Mouse (Mus musculus) adrenal gland, postnatal 10 days (tissue): ENCODE data around the gene Plxnb2. TPM values are rescaled to one million over a fixed set of nuclear protein-coding genes. Genes with fewer than 3 reads are reported as not detected.

ENCODE experiments used
- DNase-seq: peaks from one replicate; pipeline ENCODE4 v3.0.0; 2021; ENCODE audit warnings: mixed read lengths
- total RNA-seq, 2 experiments: library from RNA; stranded (reverse); gene quantifications; 2 replicates each; pipeline ENCODE4 v1.2.3; 2021

Plxnb2 gene
- total RNA-seq, 2 experiments from 2014 or later: 96.8 to 105 TPM

DNA sequence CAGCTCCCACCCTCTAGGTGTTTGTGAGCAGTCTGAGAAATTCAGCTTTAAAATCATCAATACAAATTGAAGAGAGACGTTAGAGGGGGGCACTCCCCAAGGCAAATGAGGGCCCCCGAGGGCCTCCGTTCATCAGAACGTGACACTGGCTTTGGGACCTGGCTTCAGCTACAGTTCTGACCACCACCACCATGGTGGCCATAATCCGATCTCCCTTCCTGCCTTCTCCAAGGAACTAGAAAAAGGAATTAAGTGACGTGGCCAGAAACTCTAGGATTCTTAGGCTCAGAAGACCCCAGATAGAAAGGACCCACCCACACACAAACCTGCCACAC, 991 bp downstream of the Plxnb2 start:
- DNase-seq: no peak

DNA sequence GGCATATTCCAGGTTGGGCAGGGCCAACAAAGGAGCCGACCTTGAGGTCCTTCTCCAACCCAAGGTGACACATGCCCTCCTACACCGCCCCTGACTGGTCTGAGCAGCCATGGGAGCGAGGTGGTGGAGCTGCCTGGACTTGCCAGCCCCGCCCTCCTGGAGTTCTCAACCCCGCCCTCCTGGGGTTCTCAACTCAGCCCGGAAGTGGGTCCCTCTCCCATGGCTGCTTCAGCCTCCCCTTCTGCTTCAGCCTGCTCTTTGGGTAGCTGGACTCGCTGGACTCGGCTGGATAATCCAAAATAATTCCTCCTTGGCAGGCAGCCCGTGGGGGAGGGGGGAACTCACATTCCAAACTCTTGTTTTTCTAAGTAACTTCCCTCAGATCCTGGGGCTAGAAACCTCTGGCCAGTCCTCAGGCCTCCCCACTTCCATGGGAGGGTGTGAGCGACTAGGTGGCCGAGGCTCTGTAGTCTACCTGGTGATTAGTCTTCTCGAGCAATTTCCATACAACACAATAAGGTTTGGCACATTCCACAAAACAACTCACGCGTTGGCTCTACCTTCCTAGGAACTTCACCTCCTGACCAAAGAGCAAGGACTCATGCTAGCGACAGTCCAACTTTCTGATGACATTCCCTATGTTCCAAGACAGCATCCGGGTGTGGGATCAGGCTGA, 1.5 kb downstream of the Plxnb2 start:
- DNase-seq: peak; percentile 84

- DNase-seq: no peak
Measured at GRCm38 (mm10) chr15:89178260-89178860, 2.2 kb downstream of the Plxnb2 start.

DNA sequence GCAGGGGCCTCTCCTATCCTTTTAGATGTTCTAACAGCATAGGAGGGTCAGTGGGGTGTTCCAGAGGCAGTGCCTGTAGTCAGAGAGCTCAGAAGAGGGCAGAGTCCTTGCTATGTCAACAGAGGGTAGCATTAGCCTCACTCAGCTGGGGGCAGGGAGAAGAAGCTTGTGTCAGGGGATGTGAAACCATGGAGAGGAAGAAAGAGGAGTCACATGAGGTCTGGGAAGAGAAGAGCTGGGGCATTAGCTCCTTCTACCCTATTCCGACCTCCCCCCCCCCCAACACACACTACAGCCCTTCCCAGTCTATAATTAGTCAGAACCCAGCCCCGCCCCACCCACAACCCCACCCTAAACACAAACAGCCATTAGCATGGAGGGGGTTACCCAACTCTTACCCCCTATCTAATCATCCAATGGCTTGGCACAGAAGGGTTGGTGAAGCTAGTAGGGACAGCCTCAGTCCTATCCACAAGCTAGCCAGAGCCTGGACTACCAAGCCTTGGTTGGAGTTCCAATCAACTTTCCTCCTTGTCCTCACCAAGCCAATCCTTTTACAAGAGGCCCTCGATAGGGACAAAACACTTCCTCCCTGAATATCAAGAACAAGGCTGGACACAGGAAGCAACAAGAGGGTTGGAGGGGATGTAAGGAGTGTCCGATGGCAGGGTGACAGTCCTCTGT, 2.9 kb downstream of the Plxnb2 start:
- DNase-seq: no peak

DNA sequence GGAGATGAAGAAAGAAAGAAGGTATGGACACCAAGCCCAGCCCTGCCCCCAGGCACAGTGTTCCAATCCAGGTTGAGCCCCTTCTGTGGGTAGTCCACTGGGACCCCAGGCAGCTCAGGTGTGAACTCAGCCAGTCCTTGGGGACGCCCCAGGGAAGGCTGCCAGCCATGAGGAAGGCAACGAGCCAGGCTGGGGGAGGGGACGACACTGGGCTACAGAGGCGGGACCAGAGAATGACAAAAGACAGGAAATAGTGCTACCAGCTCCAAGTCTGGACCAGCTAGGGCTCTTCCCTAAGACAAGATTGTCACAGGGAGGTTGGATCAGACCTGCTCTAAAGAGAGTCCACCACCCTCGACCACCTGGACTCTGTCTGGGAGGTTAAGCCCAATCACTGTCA, 3.5 kb downstream of the Plxnb2 start:
- DNase-seq: peak; percentile 96

DNA sequence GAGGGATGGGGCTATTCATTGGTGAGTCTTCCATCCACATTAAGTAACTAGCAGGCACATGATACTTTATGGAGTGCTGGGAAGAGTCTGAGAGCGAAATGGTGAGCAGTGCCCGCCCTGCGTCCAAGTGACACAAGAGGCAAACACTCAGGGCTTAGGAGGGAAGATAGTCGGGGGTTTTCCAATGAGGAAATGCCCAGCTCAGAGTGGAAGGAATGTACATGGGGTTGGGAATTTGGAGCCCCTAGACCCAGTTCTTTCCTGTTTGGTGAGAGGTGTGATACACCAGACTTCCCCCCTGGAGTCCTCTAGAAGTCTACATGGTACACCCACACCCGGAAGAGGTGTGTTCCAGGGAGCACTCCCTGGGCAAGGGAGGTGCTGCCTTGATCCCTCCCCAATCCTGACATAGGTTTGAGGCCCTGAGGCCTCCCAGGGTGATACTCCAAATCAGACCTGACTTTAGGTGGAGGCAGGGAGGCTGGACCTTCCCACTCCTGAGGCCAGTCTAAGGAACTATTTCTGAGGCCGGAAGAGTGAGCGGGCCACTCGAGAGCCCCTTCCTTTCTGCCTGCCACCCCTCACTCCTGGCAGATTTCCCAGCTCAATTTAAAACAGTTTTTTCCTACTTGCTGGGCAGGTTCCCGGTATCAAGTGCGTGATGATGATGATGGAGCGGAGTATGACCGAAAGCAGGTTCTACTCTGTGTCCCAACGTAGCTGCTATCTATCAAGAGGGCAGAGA, 5.0 kb downstream of the Plxnb2 start:
- DNase-seq: no peak

- no peak for DNase-seq
Measured at GRCm38 (mm10) chr15:89174889-89175339, 5.7 kb downstream of the Plxnb2 start.

DNA sequence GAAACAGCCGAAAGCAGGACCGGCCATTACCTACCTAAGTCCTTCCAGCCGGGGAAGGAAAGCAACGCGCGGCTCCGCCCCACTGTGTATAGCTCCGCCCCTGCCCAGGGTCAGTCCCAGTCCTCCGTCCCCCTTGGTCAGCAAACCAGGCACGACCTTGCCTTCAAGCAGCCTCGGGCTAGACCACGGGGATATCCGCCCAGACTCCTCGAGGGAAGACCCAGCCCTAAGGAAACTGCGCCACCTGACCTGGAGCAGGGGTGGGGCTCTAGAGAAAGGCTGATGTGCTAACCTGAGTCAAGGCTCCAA, 6.7 kb downstream of the Plxnb2 start:
- DNase-seq: peak; percentile 78

DNA sequence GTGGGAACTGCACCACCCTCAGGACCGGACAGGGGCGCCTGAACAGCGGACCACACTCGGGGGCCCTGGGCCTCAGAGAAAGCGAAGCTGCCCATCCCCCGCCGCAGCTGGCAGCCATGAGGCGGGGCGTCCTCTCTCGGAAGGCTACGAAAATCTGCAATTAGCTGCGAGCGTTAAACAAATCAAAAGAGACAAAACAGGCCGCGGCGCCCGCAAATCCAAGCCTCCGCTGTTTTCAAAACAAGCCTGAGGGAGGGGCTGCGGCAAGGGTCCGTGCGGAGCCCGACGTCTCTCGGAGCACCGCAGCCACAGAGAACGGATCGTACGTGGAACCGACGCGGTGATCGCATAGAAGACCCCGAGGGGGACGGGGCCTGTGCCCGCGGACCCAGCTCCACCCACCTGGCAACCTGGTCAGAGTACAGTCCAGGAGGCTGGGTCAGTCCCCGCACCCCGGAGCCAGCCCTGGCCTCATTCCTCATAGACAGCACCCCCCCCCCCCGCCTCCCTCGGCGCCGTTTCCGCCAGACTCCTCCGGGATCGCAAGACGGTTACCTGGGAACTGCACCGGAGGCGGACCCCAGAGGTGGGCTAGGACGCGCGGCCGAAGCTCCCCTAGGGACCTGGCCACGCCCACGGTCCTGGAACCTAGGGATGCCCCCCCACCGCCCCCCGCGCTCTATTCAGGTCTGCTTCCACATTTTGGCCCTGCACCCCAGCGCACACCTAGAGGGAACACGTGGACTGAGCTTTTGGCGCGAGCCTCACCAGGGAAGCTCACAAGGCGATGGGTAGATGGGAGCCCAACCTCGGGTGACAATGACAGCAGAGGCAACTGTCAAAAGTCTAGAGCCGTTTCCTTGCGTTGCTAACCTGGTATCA, 7.3 kb downstream of the Plxnb2 start:
- peak; percentile 60 for DNase-seq

- DNase-seq: no peak
Measured at GRCm38 (mm10) chr15:89172276-89172935, 8.2 kb downstream of the Plxnb2 start.

- no peak for DNase-seq
Measured at GRCm38 (mm10) chr15:89171526-89172051, 9.0 kb downstream of the Plxnb2 start.

DNA sequence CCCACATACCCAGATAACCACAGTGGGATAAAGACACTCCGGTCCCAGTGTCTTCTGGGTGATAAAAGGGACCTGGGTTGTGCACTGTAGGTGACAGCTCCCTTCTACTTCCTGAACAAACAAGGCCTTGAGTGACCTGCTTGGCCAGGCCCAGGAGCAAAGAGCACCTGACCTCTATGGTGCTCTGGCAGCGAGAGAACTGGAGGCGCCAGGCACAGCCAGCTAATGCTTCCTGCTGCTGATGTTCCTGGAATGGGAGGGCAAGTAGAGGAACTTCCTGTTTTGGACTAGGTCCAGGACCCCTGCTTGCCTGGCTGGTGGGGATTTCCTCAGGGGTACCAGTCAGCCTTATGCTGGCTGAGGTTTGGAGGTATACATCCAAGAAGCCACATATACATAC, 10.5 kb downstream of the Plxnb2 start:
- DNase-seq: peak; percentile 42

DNA sequence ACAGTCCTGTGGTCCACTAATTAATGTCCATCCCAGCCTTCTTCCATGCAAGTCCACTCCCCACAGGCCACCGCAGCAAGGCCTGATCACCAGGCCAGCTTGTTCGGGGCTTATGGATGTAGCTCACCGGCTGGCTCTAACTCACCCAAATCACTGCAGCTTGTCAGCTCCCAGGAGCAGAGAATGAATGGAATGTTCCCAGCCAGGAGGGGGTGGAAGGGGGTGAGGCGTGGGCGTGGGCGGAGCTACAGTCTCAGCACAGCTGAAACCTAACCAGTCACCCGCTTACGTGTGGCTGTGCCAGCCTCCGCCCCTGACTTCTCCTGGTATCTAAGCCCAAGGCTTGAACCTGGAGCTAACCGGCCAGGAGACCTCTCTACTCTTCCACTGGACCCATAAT, 11.2 kb downstream of the Plxnb2 start:
- peak; percentile 84 for DNase-seq

- DNase-seq: no peak
Measured at GRCm38 (mm10) chr15:89168922-89169321, 11.7 kb downstream of the Plxnb2 start.

DNA sequence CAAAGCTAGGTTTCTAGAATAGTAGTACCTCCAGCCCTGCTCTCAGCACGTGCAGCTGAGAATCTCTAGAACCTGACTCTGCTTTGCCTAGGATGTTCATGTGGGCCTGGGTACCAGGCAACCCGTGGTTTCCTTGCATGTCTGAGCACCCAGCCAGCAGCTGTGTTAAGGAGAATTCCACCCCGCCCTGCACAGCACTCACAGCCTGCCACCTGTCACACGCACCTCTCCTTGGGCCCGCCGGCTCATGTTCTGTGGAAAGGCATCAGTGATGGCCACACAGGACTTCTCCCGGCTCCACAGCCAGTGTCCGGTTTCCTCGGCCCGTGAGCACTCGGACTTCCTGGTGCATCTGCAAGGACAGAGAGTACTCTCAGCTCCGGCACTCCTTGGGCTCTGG, 15.1 kb downstream of the Plxnb2 start:
- no peak for DNase-seq

GRCm38 (mm10) chr15:89161397-89161796, 19.2 kb downstream of the Plxnb2 start:
- no peak for DNase-seq

DNA sequence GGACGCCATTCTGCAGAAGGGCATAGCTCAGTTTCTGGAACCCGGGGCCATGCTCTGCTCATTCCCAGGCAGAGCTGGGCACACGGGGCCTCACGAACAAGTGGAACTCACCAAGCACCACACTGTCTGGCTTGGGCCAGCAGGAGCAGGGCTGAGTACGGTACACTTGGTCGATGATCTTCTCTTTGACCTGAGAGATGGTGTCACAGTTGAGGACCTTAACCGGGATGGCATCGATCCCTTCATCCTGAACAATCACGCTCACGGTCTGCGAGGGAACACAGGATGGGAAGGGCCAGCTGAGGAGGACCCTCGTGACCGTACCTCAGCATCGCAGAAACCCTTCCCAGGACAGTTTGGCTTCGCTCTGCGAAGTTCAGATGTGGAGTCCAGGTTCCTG, 22.1 kb downstream of the Plxnb2 start:
- no peak for DNase-seq

GRCm38 (mm10) chr15:89157954-89158353, 22.6 kb downstream of the Plxnb2 start:
- peak; percentile 75 for DNase-seq

GRCm38 (mm10) chr15:89152312-89152711, 28.3 kb downstream of the Plxnb2 start:
- no peak for DNase-seq

DNA sequence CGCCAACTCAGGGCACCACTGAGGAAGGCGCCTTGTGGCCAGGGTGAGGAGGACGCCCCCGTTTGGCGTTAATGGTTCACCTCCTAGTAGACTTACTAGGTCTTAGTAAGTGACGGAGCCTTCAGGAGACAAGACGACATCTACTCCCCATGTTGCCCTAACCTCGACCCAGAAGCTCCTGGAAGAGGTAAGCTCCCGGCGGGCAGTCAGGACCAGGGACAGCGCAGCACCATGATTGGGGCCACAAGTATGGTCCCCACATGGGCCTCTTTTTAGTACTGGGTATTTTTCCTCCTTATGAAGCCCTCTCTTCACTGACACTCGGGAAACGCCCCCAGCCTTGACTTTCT, 30.6 kb downstream of the Plxnb2 start:
- peak; percentile 75 for DNase-seq

GRCm38 (mm10) chr15:89149271-89150040, 31.1 kb downstream of the Plxnb2 start, which contains the start of gene Mapk11:
TSS of gene Mapk11 (minus strand) at chr15:89149628.
- DNase-seq: peak; percentile 57
